Mouse (Mus musculus) large intestine, adult 2 months (tissue): Measurements from ENCODE around the gene Adora2b. TPM values are rescaled to one million over a fixed set of nuclear protein-coding genes. Genes with fewer than 3 reads are reported as not detected.

Experiments
- DNase-seq: peaks from one replicate; pipeline ENCODE4 v3.0.0-alpha.2; 2012; ENCODE audit warnings: low read depth, low spot score
- WGBS: fragments of 180-500 bp; shearing (Covaris S2); methylation state at CpG from one replicate; pipeline ENCODE4 v1.1.7; 2018; 5-methylcytosine and 5-hydroxymethylcytosine counted together
- polyA plus RNA-seq: library from polyadenylated mRNA; depleted of rRNA; stranded (reverse); fragments of >200 nt; gene quantifications from 2 replicates; pipeline ENCODE4 v1.2.3, GENCODE M21; 2012; rRNA removed

Gene Adora2b
- 0.95 and 9.7 TPM in 2 replicates for polyA plus RNA-seq

GRCm38 (mm10) chr11:62248401-62249244 lies at the start of gene Adora2b:
Gene Adora2b, plus strand, starts transcription at chr11:62248984.
- WGBS = under 1% methylated on average over 69 of the region's 69 CpGs

DNA sequence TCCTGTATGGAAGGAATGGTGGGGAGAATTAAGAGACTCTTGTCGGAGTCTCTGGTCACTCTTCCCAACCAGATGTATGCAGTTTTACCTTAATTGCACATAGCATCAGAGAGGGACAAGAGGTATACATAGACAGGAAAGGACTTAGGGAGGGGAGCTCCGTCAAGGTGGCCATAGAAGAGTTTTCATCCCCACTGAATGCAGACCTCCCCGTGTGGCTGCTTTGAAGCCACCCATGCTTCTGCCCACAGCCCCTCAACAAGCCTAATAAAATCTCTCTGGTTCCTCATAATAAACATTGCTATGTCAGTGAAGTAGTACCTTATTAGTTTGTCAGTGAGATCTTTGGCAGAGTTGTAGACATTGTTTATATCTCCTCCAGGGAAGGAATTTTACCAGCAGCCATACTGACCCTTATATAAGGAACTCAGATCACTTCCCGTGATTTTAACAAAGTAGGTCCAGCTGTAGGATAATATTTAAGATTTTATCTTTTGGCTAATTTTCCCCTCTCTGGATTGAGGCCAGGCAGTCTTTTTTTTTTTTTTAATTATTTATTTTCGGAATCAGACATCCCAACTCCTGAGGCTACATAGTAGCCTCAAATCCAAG lies 47.8 kb upstream of the Adora2b start:
- 76% methylated on average over 5 of the region's 5 CpGs for WGBS
- DNase-seq = no peak

More at GRCm38 (mm10) chr11:62248401-62249244, at the start of gene Adora2b:
- no peak for DNase-seq

DNA sequence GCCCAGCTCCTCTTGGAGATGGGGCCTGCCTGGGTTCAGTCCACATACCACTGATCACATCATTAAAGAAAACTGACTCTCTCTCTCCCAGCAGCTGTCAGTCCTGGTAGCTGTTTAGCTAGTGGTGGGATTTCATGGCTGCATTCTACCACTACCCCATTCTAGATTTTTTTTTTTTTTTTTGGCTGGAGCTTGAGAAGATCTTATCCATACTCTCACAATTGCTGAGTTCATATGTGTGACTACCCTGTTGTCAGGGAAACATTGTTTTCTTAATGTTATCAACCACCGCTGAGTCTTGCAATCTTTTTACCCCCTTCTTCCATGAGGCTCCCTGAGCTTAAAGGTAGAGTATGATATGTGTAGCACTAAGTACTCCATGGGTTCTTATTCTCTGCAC lies 46.1 kb upstream of the Adora2b start:
- DNase-seq = no peak
- 88% methylated on average over 1 of the region's 1 CpGs for WGBS

DNA sequence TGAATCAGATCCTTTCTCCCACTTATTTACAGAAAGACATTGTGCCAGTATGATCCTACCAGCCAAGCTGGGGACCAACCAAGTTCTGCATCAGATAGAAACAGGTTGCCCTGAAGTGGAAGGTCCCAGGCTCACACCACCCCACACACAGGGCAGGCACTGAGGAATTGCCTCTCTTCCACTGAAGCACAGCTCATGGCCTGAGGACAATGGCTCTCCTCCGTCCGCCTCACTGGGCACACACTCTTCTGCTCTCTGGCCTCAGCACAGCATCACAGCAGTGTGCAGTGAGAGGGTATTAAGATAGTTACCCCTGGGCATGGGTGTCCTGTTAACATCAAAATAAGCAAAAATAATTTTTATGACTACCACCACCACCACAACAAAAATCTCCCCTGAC lies 39.7 kb upstream of the Adora2b start:
- WGBS = 84% methylated on average over 2 of the region's 2 CpGs
- no peak for DNase-seq

GRCm38 (mm10) chr11:62209891-62210290 lies 38.9 kb upstream of the Adora2b start:
- WGBS = 63% methylated on average over 4 of the region's 4 CpGs
- DNase-seq = no peak

GRCm38 (mm10) chr11:62213384-62213989 lies 35.3 kb upstream of the Adora2b start:
- WGBS = 49% methylated on average over 12 of the region's 12 CpGs
- no peak for DNase-seq

DNA sequence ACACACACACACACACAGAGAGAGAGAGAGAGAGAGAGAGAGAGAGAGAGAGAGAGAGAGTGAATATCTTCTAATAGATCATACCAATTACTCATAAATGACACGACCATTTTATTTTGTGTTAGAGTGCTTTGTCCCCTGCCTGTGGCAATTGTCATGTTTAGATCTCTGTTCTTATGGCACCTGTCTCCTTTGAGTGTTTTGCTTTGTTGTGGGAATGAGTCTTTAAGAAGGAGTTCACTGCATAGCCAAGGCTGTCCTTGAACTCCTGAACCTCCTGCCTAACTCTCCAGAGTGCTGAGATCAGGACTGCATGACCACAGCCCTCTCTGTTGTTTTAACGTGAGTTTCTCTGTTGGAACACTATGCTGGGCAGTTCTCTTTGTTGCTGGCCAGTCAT lies 33.7 kb upstream of the Adora2b start:
- 69% methylated on average over 2 of the region's 2 CpGs for WGBS

DNA sequence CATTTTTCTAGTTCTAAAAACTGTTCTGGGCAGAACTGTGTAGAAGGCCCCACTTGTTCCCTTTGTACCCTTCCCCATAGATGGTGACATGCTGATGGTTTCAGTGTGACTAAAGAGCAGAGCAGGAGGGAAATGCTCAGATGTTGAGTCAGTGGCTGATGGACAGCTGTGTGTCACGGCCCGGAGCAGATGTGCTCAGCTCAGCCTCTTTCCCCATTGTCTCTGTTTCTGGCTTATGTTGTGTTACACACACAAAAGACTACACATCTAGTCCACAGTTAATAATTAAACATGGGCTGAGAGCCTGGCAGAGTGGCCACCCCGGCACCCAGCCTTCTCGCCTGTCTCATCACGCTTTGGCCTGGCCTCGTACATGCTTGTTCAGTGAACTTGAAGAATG lies 31.0 kb upstream of the Adora2b start:
- DNase-seq = no peak
- WGBS = 39% methylated on average over 6 of the region's 6 CpGs

More for the DNA sequence above, 33.7 kb upstream of the Adora2b start:
- DNase-seq = no peak

DNA sequence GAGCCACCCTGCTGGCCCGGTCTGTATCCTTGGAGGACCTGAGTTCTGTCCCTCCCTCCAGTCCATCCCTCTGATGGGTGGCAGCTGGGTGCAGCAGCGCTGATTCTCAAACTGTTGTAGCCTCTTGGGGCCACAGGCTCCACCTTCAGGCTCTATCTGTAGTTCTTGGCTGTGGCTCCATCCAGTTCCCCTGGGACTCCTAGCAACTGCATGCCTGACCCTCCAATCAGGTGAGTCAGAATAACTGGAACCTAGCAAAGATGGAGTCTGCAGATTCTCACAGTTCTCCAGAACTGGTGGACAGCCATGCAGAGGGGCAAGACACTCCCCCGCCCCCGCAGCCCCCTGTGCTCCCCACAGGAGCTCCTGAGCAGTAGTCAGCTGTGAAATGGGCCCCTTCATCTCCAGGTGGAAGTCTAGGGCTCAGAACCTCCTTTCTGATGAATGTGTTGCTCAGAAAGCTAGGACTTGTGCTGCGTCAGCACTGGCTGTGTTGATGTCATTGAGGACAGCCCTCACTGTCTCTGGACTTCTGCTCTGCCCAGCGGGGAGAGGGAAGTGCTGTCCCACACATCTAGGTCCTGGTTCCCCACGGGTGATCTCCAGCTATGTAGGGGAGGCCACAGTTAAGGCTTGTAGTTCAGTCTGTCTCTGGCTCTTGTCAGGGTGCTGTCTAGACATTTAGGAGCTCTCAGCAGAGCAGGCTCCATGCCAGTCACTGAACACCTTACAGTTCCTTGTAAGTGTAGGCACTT lies 27.9 kb upstream of the Adora2b start:
- WGBS = 75% methylated on average over 7 of the region's 7 CpGs
- DNase-seq = no peak

- 86% methylated on average over 5 of the region's 5 CpGs for WGBS
- no peak for DNase-seq
These were observed 25.4 kb upstream of the Adora2b start for GRCm38 (mm10) chr11:62223416-62223815.

DNA sequence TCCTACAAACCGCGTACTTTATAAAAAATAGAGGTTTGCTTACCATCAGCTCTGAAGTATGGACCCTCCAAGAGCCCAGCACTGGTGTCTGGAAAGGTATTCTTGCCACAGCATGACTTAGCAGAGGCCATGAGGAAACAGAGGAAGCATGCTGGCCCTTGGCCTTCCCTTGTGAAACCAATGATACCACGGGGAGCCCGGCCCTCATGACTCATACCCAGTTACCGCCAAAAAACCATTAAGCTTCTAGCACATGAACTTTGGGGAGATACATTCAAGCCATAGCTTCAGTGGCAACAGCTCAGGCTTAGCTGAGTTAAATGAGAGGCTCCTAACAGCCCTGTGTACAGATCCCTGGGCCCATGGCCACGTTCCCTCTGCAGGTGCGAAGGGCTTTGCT lies 24.8 kb upstream of the Adora2b start:
- no peak for DNase-seq
- WGBS = 55% methylated on average over 7 of the region's 7 CpGs

DNA sequence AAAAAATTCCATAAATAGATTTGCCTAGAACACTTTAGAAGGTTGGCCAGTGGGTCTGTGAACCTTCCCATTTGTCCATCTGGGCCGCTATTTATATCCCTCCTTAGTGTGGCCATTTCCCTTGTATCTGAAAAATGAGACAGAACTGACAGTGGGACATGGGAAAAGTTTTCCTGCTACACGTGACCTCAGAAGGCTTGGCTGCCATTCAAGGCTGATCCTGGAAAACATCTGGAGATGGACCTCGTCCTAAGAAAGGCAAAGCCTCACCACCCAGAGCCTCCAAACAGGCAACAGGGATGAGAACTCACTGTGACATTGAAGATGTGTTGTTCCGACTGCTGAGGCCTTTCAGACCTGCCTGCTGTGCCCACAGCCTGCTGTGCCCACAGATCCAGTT lies 24.0 kb upstream of the Adora2b start:
- 68% methylated on average over 4 of the region's 4 CpGs for WGBS
- DNase-seq = no peak

- no peak for DNase-seq
- WGBS = 55% methylated on average over 12 of the region's 12 CpGs
These were observed 8.0 kb upstream of the Adora2b start for GRCm38 (mm10) chr11:62240631-62241261.

- 70% methylated on average over 8 of the region's 8 CpGs for WGBS
- no peak for DNase-seq
These were observed 4.9 kb upstream of the Adora2b start for GRCm38 (mm10) chr11:62243871-62244270.

GRCm38 (mm10) chr11:62244471-62244870 lies 4.3 kb upstream of the Adora2b start:
- DNase-seq = no peak
- 91% methylated on average over 4 of the region's 4 CpGs for WGBS

DNA sequence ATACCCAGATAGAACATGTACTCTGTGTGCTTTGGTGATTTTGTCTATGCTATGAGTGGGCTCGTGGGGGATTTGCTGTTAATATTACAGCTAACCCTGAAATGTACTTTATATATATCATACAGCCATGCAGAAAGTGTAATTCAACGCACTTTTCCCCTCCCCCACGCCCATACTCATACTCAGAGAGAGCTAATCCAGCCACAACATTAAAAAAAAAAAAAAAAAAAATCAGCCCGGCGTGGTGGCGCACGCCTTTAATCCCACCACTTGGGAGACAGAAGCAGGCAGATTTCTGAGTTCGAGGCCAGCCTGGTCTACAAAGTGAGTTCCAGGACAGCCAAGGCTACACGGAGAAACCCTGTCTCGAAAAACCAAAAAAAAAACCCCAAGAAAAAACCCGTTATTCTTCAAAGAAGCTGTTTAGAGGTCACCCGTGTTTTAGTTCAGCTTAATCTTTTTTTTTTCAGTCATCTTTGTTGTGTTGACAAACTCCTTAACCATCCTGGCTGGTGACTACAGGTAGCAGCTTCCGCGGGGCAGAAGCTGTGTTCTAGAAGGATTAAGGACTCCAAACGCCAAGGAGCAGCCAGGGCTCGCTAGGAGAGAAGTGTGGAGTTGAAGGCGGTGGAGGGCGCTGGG lies 904 bp upstream of the Adora2b start:
- WGBS = 33% methylated on average over 18 of the region's 18 CpGs
- DNase-seq = no peak

DNA sequence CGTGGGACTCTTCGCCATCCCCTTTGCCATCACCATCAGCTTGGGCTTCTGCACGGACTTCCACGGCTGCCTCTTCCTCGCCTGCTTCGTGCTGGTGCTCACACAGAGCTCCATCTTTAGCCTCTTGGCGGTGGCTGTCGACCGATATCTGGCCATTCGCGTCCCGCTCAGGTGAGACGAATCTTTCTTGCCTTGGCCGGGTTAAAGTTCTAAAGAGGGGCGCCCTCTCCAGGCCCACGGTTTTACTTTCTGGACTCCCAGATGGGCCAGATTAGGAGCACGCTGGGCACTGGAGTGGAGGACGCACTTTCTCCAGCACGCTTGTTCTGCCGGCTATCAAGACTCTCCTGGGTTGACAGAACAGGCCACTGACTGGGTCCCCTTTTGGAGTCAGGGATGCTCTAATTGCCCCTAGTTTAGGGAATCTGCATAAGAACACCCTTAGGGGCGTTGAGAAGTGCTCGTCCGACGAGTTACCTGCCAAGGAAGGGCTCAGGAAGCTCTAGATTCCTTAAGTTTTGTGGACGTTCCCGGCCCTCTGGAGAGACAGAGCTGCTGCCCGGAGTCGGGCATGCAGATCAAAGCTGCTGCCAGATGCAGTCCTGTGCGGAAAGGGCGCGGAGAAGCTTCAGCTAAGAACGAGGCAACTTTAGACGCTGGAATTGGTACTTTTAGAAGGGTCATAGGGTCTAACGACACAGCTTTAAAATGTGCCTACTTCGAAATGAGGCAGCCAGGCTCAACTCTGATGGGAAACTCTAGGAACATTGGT lies 668 bp downstream of the Adora2b start:
- 15% methylated on average over 35 of the region's 35 CpGs for WGBS
- no peak for DNase-seq

DNA sequence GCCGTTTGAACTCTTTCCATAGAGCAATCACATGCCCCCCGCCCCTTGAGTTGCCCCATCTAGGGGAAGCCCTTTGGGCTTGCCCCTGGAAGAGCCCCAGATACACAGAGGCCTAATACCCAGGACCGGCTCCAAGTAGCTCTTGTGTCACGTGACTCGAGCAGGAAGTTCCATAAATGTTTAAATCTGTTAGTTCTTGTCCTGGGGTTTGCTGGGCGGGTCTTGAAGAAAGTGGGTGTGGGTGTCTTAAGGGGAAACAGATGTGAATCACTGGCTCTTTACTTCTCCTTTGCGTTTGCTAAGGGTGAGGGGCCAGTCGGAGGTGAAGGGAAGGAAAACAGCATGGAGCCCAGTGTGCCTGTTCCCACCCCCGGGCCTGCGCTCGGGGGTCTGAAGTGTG lies 2.3 kb downstream of the Adora2b start:
- no peak for DNase-seq

More for the DNA sequence above, 2.3 kb downstream of the Adora2b start:
- 40% methylated on average over 11 of the region's 11 CpGs for WGBS
